Mouse (Mus musculus) CD4-positive, CD25-positive, alpha-beta regulatory T cell, adult 2 months (primary cell): Measurements from ENCODE around the gene B3gnt3.
A peak's percentile ranks its signal among the peaks of the same experiment; 100 is the strongest.
"Not testable (repeated sequence)": the region's sequence is repeated elsewhere in the genome, so short reads cannot be mapped to it uniquely, and the experiment has no call there.

Source experiments
- DNase-seq: peaks from one replicate; pipeline ENCODE4 v3.0.0-alpha.2; 2012; ENCODE audit warnings: low read depth, low spot score

B3gnt3 gene

DNA sequence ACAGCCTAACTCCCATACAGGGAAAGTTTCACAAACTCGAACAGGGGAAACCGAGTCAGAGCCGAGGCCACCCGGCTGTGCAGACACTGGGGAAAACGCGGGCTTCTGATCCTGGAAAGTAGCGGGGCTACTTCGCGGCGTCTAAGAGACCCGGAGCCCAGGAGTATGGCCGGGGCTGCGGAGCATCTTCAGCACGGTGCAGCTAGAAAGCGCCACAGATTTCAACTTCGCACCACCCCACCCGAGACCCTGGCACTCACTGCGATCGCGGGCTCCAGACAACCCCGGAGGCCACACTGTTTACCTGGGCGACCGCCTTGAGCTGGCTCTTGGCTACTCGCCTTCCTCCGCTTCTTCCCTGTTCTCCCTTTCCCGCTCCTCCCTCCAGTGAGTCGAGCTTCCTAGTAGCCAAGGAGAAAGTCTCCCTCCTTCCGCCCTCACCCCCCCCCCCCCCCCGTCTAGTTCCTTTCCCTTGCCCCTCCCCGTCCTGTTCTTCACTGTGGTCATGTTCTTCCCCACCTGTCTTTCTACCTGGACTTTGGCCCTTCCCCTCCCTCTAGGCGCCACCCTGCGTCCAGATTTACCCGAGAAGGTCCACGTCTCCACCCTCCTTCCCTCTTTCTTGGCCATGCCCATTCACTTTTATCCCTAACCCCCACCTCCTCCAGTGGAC is at the start of gene B3gnt3:
B3gnt3 (minus strand) TSS at position 376 of the 673 bp plus-strand sequence.
- peak; percentile 32 for DNase-seq

DNA sequence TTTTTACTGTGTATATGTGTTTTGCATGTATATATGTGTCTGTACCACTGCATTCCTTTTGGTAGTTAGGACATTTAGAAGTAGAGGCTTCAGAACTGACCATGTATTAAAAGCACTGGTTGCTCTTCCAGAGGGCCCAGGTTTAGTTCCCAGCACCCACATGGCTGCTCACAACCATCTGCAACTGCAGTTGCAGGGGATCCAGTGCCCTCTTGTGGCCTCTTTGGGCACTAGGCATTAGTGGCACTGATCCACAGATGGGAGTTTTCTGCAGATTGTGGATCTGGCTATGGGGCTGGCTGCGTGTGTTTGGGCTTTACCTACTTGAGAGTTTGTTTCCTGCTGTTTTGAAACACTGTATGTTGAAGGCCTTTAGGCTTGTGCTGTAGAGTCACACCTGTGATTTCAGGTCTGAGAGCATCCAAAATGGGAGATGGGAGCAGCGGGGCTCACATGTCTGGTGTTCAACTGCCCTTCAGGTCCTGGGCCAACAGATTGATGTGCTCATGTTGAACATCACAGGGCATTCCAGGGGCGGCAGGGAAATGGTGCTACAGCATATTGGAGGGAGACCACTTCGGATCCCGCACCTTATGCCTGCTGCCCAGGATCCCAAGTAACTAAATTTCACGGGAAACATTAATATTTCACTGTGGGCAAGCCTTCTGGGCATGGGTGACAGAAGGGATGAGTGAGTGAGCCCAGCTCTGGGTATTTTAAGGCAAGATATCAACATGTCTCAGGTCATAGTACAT is 47.9 kb upstream of the B3gnt3 start:
- not testable (repeated sequence) for DNase-seq

DNA sequence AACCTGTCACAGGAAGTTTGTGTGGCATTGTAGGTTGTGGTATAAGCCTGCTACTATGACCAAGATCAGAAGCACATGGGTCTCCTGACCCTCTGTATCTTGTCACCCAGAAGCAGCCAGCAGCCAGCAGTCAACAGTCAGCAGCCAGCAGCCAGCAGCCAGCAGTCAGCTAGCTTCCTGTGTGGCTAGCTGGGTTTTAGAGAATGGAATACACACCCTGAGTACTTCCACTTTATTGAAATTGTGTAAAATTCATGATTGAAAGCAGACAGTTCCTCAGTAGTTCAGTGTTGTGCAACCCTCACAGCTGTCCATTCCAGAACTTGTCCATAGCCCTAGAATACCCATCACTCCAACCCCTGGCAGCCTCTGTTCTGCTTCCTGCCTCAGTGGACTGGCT is 45.5 kb upstream of the B3gnt3 start:
- not testable (repeated sequence) for DNase-seq

DNA sequence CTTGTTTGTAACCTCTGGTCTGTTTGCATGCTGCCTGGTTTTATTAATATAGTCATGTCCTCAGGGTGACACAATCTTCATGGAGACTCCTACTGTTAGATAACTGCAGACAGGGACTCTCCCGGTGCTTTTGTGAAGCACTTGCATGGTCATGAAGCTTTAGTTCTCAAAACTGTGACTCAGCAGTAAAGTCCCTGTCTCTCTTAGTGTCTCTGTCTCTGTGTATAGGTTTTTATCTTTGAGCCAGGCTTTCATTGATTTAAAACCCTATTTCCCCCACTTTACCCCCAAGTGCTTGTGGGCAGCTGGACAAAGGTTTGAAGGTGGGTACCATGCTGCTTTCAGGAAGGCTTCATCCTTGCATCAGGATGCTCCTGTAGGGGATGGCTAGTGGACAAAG is 43.7 kb upstream of the B3gnt3 start:
- no peak for DNase-seq

DNA sequence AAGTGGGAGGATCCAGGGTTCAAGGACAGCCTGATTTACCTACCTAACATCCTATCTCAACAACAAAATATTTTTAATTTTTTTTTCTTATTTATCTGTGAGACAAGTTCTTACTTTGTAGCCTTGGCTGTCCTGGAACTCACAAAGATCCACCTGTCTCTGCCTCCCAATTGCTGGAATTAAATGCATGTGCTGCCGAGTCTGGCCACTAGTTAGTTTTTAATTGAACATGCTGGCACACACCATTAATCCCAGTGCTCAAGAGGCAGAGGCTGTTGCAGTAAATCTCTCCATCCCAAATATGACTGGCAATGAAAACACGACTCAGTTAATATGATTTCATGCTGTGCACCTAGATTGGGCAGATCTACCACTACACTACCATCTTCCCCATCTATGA is 41.2 kb upstream of the B3gnt3 start:
- no peak for DNase-seq

DNA sequence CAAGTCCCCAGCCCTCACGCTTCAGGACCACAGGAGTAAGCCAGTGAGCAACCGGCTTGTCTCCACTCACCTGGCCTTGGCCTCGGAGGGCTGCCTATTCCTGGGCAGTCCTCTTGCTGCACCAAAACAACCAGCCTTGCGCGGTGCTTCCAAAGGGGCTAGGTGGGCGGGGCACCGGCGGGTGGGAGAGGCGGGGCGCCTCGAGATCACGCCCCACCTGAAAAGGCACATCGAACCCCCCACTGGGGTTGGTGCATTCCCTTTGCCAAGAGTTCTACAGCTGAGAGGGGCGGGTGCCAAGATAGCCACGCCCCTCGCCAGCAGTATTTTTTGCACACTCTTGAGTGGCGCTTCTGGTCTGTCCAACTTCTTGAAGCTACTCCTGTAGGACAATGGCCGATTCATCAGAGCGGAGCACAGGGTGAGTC is 40.1 kb upstream of the B3gnt3 start:
- no peak for DNase-seq

DNA sequence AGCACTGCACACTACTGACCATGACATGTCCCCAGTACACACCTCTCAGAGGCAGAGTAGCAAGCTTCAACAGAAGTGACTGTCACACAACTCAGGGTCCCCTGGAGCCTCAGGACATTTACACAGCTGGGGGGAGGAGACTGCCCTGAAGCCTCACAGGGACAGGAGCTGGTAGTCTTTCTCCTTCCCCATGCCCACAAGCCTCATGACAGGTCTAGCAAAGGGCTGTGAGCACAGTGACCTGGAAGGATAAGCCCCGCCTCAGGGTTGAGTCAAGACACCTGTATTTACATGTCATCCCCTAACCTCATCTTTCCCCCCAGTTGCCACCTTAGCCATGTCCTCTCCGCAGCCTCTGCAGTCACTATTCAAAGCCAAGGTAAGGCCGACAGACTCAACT is 39.6 kb upstream of the B3gnt3 start:
- DNase-seq = no peak

DNA sequence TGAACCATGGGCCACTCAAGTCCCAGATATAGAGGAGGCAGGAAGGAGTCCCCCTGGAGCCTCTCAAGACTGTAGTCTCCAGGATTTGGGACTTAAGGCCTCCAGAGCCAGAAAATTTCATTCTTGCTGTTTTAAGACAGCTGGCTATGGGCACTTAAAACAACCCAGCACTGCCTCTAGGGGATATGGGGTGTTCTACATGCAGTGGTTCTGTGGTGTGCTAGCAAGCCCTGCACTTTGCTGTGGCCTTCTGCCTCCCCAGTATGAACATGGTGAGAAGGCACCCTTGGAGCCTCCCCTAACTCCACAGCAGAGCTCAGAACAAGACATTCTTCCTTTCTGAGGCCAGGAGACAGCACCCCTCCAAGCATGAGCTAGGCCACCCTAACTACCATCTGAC is 36.7 kb upstream of the B3gnt3 start:
- not testable (repeated sequence) for DNase-seq

DNA sequence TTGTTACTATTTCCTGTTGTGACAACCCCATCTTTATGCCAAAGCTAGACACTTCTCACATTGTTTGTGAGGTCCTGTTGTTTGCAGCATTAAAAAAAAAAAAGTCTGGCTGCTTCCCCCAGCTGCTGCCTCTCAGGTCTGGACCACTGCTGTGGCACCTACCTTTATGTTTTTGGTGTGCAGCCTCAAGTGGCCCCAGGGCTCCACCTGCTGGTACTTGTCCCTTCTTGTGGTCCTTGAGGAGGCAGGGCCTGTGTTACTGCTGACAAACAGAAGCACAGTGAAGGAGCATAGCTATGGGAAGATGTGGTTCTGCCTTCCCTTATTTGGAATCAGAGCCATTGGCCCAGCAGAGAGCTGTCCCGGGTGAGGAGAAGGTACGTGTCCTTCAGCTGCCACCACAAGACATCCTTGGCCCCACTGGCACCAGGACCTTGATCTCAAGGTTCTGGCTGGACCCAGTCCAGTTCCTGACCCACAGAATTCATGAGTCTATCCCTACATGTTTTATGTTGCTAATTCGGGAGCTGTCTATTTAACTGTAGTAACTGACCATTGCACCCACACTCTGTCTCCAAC is 30.2 kb upstream of the B3gnt3 start:
- peak; percentile 87 for DNase-seq

DNA sequence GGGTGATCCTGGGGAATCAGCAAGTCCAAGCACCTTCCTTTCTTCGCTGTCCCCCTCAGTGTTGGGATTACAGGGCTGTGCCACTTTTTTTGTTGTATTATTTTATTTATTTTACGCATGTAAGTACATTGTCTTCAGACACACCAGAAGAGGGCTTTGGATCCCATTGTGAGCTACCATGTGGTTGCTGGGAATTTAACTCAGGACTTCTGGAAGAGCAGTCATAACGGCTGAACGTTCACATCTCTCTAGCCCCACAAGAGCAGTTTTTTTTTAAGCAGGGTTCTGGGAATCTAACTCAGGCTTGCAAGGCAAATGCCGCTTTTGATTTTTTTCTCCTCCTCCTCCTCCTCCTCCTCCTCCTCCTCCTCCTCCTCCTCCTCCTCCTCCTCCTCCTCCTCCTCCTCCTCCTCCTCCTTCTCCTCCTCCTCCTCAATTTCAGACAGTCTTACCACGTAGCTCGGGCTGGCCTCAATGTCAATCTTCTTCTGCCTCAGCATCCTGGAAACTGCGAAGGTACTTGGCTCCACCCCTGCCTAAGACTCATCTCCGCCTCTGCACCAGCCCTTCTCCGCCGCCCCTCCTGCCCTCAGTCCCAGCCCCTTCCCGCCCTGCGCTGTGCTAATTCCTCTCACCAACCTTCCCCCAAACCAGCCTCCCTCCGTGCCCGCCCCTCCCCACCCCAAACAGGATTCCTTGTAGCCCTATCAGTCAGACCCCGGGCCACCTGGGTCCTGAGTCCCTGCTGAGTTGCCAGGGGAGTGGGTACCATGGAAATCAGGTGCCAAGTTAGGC is 27.4 kb upstream of the B3gnt3 start:
- DNase-seq = peak; percentile 82

DNA sequence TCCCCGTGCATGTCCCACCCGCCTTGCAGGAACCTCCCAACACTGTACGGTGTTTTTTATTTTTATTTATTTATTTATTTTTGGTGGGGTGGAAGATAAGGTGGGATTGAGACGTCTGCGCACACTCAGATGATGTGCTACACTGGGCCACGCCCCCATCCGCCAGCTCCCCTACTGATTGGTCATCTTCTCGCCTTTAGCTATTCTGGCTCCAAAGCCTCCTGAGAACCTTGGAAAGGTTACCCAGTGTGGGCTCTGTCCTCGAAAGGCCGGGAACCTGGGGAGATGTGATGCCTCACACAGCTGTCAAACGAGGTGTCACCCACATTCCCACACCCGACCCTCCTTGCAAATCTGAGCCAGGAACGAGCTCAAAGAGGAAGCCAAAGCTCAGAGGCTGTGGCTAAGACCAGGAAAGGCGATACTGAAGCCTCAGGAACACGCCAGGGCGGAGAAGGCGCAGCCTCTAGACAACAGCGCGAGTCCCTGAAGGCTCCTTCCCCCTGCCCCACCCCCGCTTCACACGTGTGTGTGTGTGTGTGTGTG is 26.7 kb upstream of the B3gnt3 start:
- DNase-seq = peak; percentile 50

DNA sequence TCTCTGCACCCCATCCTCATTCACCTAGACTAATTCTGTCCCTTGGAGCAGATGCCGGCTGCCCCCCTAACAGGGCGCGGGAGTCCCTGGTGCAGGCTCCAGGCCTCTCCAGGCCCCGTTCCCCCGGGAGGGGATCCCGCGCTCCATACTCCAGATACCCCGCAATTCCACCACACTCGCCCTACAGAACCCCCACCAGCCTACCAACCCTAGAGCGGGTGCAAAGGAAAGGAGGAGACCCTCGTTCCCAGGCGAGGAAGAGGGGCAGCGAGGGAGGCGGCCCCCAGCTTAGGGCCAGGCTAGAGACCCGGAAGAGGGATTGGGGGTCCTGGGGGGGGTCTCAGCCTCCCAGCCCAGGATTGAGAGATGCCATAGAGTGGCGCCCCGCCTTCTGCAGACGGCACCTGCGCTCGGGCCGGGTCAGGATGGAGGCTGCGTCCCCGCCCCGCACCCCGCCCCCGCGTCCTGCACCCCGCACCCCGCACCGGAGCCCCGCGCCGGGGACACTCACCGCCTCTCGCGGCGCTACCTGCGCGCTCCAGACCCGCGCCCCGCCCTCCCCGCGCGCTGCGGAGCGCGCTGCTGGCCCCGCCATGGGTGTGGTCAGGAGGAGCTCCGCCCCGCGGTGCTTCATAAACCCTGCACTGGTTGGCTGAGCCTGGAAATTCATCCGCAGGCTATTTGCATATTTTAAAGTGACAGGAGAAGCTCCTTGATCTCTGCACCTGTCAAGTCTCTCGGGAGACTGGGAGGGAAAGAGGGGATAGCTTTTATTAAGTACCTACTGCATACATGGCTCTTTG is 23.7 kb upstream of the B3gnt3 start, which contains the start of gene Fcho1:
Fcho1 (minus strand) TSS at position 595 of the 803 bp plus-strand sequence.
- peak; percentile 96 for DNase-seq

DNA sequence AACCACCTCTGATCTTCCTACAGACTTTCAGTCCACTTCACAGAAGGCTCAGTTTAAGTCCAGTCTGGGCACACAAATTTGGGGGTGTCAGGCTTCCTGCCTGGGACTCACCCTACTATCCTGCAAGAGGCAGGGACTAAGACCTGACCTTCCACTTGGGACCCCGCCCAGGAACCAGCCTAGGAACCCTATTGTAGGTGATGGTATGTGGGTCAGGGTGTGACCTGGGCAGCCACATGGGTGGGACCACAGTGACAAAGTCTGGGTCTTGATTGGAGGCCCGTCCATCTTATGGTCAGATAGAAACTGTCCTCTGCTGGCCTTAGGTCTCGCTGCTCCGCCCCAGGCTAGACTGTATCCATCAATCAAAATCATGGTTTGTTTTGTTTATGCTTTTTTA is 22.8 kb upstream of the B3gnt3 start:
- no peak for DNase-seq

DNA sequence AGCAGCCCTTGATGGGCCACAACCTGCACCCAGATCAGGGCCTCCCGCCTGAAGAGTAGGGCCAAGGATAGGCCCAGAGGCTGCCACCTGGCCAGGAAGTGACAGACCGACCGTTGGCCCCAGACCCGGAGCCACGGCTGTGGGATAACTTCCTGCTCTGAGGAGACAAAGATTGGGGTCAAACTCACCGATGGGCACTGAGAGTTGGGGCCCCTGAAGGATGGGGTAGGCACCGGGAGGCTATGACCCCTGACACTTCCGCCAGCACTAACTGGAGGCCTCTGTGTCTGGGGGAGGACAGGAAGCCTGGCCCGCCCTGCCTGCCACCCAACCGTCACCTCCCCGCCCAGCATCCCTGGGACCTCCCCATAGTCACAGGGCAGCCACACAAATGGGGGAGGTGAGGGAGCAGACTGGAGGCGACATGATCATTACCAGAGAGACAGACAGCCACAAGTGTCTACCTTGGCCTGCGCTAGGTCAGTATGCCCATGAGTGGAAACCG is 21.5 kb upstream of the B3gnt3 start:
- DNase-seq = peak; percentile 89

DNA sequence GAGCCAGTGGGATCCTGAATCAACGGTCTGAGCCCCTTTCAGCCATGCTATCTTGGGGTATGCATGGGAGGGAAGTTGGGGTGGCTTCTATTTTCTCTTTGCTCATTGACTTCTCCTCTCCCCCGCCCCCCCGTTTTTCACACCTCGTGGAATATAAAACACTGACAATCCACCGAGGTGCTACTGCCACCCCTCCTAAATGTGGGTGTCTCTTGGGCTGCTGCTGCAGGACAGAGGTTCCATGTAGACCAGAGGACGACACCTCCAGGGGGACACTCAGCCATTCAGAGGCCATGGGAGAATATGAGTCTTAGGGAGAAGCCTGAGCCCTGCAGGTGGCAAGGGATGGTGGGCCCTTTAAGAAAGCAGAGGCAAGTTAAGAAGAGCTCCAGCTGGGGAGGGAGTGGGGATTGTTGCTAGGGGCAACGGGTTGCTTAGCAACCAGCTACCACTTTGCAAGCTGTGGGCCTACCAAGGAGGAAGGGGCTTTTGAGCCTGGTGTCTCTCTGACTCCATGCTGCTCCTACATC is 18.4 kb upstream of the B3gnt3 start:
- no peak for DNase-seq

DNA sequence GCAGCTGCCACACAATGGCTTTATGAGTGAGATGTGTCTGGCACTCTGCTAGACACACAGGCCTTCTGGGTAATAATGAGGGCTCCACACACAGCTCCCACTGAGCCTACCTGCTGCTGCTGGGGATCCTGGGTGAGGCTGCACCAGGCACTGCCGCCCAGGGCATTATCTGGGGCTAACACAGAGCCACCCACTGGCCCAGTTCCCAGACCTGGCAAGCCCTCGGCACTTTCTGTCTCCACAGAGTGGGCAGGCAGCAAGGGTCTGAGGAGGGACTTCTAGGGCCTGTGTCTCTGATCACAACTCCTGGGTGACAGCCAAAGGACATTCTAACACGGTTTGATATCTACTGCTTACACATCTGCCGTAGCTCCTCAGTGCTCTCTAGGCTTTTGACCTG is 17.6 kb upstream of the B3gnt3 start:
- no peak for DNase-seq

DNA sequence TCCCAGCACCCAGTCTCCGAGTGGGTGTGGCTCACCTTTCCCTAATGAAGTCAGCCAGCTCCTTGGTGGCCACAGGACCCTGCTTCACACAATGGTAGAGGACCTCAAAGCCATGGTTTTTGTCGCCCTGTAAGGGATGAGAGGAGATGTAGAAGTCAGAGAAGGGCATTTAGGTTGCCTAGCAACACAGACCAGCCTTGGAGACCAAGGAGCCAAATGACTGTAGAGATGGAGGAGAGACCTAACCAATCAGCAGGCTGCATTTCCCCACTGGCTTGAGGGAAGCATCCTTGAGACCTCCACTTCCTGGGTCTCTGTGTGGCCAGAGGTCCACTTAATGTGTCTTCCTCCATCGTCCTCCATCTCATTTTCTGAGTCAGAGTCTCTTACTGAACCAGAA is 16.7 kb upstream of the B3gnt3 start:
- no peak for DNase-seq

DNA sequence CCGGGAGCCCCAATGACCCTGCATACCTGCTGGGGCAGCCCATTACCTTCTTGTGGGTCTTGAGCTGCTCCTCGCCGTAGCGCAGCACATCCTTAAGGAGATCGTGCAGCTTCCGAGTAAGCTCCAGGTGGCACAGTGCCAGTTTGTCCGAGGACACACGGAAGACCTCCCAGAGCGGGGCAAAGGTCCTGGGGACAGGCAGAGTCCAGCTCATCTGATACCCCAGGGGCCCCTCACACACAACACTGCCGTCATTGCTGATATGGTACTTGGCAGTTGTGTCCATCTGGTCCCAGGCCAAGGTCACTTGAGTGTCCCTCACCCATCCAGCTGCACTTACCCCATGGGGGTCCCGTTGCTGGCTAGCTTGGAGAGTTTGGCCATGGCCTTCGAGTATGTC is 15.5 kb upstream of the B3gnt3 start:
- DNase-seq = no peak

DNA sequence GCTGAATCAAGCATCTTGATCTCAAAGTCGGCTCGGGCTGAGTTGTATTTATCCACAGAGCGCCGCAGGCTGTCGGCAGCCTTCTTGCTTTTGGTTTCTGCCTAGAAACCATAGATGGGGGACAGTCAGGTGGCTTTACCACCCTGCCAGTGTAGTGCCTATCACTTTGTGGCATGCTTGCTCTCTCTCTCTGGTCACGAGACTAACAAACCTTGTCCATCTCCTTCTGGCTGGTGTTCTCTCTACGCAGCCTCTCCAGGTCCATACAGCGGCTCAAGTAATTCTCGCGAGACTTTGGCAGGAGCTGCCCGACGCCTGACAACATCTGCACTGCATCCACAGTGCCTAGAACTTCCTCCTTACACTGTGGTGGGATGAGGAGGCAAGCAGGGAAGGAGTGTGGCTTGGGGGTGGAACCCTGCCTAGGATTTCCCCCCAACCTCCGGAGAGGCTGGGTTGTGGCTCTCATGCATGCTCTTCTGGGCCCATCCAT is 15.0 kb upstream of the B3gnt3 start:
- DNase-seq = no peak

DNA sequence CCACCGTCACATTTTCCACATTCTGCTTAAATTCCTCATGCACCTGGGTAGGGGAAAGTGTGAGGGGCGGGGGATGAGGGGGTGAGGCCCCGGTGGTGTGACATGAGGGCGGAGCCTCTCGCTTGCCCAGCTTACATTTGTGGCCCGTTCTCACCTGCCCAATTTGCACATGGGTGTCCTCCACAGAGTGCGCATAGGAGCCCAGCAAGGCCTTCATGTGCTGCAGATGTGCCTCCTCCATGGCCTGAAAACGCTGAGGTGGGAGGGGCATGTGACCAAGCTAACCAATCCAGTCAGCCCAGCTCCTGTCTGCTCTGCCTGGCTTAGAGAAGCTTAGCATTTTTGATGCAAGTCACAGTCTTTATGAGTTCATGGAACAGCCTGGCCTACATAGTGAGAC is 13.9 kb upstream of the B3gnt3 start:
- no peak for DNase-seq
